Mouse (Mus musculus) T-helper 2 cell (primary cell): Measurements from ENCODE around the gene Akap13.

ENCODE experiments used
- in situ Hi-C: fragments of 300-600 bp; cut with MboI, MseI; formaldehyde crosslinking; loops from one replicate; pipeline ENCODE4 v1.15.1; 2025; ENCODE audit warnings: high pct_unique_total_duplicates

The Akap13 gene

DNA sequence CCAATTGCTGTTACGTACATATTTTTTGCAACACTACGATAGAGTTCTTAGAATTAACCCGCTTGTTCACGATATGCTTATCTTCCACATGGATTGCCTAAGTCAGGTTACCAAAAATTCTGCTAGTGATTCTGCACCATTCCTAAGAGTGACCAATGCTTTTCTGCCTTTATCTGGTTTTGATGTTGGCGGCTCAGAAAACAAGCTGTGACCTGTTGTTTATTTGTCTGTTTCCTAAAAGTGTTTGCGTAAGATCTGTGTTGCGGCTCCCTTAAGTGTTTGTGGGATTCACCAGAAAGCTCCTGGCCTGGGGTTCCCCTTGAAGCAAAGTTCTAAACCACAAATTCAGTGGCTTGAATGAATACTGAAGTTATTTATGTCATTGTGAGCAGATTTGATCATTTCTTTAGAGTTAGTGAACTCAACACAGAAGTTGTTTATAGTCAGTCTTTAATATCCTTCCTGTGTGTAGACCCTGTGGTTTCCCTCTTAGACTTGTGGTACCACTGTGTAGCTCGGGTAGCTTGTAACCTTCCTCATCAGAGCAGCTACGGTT is 201.0 kb downstream of the Akap13 start:
- in situ Hi-C loops, result no loop called here

DNA sequence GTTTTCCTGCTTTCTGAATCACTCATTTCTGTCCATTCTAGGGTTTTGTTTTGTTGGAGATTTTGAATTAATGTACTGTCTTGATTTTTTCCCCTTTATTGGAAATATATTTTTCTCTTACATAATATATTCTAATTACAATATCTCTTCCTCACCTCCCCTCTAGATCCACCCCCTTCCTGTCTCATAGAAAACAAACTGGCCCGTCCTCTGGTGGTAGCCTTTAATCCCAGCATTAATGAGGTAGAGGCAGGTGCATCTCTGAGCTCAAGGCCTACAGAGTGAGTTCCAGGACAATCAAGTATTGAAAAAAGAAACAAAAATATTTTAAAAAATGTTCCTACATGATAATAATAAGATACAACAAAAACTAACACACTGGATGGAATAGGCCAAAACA is 201.6 kb downstream of the Akap13 start:
- in situ Hi-C loops, result no loop called here

DNA sequence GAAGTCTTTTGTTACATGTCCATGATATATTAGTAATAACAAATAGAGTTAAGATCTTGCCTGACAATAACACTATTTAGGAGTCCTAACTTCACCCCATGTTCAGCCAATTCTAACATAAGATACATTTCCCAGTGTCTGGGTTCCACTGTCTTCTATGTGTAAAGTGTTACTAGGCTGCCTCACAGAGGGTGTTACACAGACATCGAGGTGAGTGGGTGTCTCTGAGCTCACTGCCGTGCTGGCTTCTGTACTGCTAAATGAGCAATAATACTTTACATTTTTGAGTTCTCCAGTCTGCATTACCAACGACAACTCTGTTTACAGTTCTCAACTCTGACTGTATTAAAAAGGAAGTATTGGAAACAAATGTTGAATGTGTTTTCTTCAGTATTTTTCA is 209.1 kb downstream of the Akap13 start:
- in situ Hi-C loops, result loop anchor here (5.0 kb wide), 1 partner anchor 33 kb away; no protein-coding TSS in a partner anchor

DNA sequence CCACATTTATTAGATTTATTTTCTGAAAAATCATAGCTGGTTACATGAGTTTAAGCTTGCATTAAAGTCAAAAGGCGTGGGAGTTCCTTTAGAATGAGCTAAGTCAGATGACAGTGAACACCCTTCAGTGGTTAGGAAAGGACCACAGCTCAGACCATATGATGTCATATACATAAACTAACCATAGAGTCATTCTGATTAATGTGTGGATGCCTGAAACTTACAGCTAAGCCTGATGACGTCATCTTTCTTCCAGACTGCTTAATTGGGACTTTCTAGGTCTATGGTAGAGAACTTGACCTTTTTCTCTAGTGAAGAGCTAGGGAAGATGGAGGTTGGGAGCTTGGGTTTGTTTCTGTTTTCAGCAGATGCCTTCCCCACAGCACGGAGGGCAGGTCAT is 211.6 kb downstream of the Akap13 start:
- in situ Hi-C loops, result no loop called here

DNA sequence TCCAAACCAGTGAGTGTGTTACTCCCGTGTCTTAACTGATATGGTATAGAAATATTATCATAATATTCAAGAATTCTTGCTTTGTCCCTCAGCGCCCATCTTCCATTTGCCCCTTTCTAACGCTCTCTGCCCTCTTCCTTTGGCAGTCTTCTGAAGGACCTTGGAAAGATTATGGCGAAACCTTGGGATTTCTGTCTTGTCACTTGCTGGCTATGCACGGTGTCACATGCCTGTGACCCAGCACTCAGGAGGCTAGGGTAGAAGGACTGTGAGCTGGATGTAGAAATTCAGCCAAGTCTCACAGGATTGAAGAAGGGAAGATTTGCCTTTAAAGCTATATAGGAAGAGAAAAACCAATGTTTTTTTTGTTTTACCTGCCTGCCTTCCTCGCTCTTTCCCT is 212.2 kb downstream of the Akap13 start:
- in situ Hi-C loops, result no loop called here

DNA sequence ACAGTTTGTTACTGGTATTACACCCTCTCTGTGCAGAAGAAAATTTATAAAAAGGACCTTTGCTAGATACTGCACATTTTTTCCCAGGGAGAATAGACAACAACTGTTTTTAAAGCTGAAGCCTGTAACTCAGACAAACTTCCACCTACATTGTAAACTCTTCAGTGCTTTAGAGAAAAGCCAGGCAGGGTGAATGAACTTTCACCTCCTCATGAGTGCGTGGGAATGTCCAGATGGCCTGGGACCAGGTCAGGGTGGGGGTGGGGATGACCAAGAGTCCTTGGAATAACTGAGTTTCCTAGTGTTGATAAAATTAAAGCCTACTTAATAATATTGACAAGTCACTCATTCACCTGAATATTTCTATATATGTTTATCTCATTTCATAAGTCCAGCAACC is 213.1 kb downstream of the Akap13 start:
- in situ Hi-C loops, result no loop called here

DNA sequence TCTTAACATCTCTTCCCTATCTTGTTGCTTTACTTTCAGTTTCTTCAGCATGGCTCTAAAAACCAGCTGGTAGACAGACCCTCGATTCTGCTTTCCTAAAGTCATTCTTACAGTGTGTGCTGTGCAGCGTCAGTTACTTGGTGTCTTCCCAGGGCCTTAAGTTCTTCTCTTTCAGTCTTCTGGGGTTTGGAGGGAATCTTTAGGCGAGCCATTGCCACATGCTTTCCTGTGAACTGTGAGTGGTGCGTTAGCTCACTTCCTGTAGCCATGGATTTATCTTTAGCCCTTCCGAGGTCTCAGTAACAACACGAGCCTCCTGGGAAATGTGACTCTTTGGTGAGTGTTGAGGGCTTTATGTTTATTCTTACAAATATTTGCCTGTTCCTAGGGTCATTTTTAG is 214.1 kb downstream of the Akap13 start:
- in situ Hi-C loops, result no loop called here

DNA sequence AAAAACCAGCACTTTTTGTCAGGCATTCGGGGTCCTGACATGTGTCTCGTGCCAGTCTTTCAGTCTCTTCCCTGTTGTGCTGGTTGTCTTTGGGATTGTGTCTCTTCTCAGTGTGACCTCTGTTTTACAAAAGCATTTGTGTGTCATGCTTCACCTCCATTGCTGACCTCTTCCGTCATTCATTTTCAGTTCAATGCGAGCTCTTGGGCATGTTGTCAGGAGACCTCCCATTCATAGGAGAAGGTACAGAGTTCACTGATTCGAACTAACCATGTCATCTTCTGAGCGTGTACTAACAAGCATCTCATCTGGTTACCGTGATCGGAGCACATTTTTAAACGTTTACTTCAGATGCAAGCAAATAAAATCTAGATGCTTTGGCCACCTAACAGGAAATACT is 224.3 kb downstream of the Akap13 start:
- in situ Hi-C loops, result loop anchor here (25.0 kb wide), 1 partner anchor 292 kb away; no protein-coding TSS in a partner anchor

DNA sequence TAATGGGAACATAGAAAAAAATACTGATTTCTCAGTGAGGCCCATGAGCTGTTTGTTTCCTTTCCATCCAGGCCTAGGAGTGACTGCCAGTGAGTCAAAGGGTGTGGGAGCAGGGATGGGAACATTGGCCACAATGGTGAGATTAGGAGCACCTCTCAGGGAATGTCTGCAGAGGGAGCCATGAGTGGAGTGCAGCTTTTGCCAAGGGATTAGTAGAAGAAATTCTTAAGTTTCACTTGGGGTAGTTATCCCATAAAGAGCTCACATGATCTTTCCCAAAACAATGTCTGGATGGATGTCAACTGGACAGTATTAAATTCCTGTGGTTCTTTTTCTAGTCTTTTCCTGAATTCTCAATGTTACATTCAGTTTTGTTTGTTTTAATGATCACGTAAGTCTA is 227.6 kb downstream of the Akap13 start:
- in situ Hi-C loops, result loop anchor here (25.0 kb wide), 1 partner anchor 296 kb away; no protein-coding TSS in a partner anchor

DNA sequence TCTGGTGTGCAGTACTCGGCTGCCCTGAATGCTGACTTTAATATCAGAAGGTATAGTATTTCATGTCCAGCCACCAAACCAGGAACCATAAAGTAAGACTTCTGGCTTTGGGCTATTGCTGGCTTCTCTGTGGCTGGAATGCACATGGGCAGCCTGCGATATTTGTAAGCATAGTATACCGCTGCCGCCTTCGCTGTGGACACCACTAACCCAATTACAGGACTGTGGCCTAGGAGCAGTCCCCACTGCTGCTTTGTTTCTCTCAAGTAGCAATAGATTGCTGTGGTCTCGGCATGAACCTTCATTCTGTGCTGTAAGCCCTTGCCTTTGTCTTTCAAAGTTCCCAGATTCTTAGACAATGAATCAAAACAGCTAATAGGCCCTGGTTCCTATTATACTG is 228.1 kb downstream of the Akap13 start:
- in situ Hi-C loops, result loop anchor here (25.0 kb wide), 1 partner anchor 296 kb away; no protein-coding TSS in a partner anchor

DNA sequence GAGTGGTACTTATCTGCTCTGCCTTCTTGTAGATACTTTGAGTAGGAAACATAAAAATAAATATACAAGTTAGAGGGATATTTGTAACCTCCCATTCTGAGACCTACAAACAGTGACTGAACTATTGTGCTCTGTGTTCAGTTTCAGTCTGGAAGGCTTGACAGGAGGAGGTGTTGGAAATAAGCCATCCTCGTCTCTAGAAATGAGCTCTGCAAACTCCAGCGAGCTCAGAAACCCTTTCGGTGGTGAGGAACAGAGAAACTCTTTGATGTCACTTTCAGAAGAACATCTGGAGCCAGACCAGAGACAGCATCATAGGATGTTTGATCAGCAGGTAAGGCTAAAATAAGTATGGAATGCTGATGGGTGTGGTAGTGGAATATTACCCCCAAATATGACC is 229.6 kb downstream of the Akap13 start:
- in situ Hi-C loops, result loop anchor here (25.0 kb wide), 1 partner anchor 298 kb away; no protein-coding TSS in a partner anchor

DNA sequence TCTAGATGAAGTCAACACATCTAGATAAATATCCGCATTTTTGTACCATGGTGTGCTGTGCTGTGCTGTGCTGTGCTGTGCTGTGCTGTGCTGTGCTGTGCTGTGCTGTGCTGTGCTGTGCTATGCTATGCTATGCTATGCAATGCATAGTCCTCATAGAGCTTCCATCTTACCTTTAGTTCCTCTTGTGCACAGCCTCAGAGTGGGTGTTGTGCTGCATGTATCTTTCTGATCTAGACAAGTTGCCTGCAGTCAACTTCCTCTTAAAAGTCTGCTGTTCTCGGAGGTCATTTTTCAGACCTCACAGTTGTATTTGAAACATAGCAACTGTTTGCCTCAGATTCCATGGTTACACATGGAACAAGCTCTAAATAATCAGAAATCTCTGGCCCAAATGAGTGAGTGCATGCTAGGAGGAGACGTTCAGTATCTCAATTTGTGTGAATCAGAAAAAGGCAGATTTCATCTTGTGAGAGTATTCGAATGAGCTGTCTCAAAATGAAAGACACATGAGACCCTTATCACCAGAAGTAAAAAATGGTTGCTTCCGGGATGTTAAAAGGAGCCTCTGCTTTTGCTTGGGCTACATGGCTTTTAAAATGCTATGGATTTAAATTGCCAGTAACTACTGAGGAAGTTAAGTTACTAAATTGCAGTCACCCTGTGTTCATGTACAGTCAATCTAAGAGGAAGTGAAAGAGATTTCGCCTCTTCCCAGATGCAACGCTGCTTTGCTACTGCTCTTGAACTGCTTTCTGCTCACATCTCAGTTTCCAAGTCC is 230.9 kb downstream of the Akap13 start:
- in situ Hi-C loops, result loop anchor here (25.0 kb wide), 1 partner anchor 299 kb away; no protein-coding TSS in a partner anchor

DNA sequence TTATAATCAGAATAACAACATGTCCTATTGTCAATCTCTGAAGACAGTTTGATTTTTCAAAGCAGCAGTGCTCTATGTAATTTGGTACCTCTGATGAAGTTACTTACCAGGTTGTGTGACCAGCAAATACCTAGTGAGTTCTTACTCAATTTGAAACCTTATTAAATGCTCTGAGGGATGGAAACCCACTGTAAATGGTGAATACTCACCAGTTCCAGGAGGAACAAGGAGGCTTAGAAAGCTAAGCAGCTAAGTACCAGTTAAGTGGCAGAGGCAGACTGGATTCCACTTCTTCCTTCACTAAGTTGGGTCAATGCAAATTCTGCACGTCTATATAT is 231.5 kb downstream of the Akap13 start:
- in situ Hi-C loops, result loop anchor here (25.0 kb wide), 1 partner anchor 299 kb away; no protein-coding TSS in a partner anchor

DNA sequence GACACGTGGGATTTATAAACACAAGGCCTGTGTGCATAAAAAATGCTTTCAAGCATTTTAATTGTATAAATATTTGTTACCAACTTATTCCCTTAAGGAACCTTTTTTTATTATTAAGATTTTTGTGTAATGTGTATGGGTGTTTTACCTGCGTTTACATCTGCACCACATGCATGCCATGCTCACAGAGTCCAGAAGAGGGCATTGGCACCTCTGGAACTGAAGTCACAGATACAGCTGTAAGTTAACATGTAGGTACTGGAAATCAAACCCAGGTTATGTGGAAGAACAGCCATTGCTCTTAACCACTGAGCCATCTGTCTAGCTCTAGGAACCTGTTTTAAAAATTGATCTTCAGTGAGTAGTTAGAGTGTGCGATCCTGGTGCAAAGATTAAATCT is 232.8 kb downstream of the Akap13 start:
- in situ Hi-C loops, result loop anchor here (25.0 kb wide), 1 partner anchor 301 kb away; no protein-coding TSS in a partner anchor

DNA sequence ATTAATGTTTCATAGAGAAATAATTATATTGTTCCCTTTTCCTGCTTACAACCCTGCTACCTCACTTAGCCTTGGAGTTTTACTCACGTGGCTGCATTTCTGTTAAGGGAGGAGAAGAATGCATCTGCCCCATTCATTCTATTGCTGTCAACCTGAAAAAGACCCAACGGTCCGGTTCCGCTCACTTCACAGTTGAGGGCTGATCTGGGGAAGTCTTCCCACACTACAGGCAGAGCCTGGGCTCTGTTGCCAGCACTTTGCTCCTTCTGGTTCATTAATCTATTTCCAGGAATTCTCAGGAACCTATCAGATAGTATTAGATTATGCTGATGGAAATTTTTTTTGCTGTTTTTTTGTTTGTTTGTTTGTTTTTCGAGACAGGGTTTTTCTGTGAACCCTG is 239.4 kb downstream of the Akap13 start:
- in situ Hi-C loops, result loop anchor here (5.0 to 25.0 kb wide), 2 partner anchors 32 to 307 kb away; no protein-coding TSS in a partner anchor

DNA sequence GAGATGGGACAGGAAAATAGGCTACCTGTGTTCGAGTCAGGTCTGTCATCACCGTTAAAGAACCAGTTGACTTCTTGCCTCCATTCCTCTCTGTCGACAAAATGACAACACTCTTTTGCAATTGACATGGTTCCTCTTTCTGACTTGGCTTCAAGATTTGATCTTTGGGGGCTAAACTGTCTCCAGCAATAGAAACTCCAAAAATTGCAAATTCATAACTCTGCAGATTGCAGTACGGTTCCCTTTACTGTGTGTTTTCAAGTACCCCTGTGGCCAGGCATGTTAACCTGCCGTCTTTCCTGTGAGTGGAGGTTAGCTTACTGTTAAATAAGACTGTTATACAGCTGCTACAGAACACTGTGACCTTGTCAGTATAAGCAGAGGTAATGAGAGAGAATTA is 244.5 kb downstream of the Akap13 start:
- in situ Hi-C loops, result loop anchor here (5.0 to 25.0 kb wide), 2 partner anchors 38 to 313 kb away; no protein-coding TSS in a partner anchor

DNA sequence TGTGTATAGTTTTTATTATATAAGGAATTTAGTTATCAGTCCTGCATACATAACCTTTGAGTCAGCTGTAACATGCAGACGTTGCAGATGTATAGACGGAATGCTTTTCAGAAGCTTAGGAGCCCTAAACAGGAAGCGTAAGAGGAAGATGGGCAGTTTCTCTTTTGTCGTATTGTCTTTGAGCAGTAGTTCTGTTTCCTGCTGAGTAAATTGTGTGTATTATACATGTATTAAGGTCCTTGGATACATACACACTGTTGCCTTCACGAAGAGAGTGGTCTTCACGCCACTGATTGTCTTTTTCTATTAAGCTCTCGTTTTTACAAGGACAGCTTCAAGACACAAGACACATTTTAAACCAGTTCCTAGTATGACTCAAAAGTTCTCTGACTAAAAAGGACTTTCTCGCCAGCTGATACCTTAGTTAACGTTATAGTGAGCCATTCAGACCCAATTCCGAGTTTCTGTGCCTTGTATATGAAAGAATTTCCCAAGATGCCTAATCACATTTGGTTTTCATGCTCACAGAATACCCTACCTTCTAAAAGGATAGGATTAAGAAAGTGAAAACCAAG is 245.5 kb downstream of the Akap13 start:
- in situ Hi-C loops, result no loop called here

DNA sequence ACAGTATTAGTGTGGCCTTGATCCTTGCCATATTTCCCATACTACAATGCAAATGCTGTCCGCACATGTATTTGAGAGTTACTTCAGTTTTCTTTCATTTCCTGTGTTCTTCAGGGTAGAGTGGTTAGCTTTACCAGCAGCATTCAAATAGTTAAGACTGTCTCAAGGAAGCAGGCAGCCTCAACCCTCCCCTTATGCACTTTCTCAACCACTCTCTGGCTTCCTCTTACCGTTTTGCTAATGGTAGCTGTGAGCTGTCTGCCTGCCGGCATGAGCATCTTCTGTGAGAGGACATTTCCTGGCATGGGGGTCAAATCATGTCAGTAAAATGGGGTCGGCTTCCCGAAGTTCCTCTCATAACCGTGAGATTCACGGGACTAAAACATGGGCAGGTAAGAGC is 246.4 kb downstream of the Akap13 start:
- in situ Hi-C loops, result no loop called here

DNA sequence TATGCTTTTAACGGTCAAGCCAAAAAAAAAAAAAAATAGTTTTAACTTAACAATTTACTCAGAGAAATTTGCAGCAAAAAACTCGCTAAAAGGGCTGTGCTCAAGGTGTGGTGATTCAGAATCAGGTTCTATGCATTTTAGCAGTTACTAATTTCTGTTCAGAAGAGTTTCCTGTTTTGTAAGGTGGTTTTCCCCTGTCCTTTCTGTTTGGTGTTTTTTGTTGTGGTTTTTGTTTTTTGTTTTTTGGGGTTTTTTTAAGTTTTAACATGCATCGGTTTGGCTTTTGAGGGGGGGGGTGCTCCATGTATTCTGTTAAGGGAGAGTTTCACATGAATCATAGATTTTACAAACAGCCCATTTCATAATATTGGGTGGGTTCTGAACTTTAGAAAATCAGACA is 247.0 kb downstream of the Akap13 start:
- in situ Hi-C loops, result no loop called here

DNA sequence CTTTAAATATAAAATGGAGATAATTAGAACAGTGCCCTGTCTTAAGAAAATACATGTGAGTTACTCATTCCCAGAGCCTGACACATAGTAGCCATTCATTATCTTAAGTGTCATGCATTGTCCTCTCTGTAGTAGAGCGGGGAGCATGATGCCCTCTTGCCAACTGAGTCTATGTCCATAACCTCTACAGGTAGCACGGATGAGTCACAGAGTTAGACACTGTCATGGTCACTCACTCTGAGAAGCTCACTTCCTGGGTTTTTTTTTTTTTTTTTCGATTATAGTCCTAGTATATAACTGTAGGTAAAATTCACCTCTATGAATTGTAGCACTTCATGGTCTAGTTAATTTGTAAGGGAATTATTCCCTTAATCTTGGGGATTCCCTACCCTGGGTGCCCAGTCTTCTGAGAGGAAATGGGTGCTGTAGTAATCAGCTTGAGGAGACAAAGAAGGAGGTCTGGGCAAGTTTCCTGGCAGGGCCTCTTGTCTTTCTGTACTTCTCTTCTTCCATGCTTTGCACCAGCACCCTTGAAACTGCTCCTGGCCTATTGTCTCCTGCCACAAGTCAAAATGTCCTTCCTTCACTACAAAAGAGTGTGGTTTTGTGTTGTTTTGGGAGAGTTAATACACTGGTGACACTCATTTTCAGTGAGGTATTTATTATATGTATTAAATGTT is 247.8 kb downstream of the Akap13 start:
- in situ Hi-C loops, result no loop called here

DNA sequence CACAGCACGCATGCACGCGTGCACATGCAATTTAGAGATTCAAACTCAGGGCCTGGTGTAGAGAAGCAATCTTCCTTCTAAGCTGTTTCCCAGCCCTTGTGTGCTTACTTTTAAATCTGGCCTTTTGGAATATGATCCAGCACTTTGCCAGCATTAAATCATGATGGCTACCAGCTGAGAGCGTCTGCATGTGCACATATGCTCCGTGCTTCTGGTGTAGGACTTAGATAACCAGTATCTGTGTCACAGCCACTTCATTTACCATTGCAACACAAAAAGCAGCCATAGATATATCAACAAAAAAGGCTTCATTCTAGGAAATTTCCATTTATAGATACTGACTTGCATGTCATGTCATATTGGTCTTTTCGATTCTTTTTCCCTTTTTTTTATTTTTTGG is 249.5 kb downstream of the Akap13 start:
- in situ Hi-C loops, result loop anchor here (5.0 kb wide), 1 partner anchor 52 kb away; no protein-coding TSS in a partner anchor

DNA sequence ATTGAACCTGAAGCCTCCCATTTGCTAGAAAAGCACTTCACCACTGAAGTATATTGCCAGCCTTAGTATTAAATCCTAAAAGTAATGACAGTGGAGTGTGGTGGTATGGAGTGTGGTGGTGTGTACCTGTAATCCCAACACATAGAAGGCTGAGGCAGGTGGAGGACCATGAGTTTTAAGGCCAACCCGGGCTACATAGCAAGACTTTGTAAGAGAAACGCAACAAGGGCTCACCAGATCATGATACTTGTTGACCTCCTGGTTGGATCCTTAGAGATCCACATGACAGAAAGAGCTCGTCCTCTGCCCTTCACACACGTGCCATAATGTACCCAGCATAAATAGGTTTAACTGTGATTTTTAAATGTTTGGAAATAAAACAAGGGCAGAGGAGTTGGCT is 254.6 kb downstream of the Akap13 start:
- in situ Hi-C loops, result loop anchor here (5.0 to 10.0 kb wide), 2 partner anchors 47 to 565 kb away; no protein-coding TSS in a partner anchor
